Mouse (Mus musculus) MEL (cell line): ENCODE results near the gene Uhrf1bp1l. TPM values are rescaled to one million over a fixed set of nuclear protein-coding genes. Genes with fewer than 3 reads are reported as not detected.

Source experiments
- DNase-seq: peaks from one replicate; pipeline ENCODE4 v3.0.0; 2011; ENCODE audit warnings: low read depth, low spot score
- H3K27ac ChIP-seq: 2 replicates; pipeline ENCODE4 v1.5.1; 2012; ENCODE audit warnings: low read depth, mild to moderate bottlenecking, control low read depth, low read length, moderate library complexity; ENCODE audit not compliant: control insufficient read depth
- H3K27me3 ChIP-seq, 2 experiments: fragments of 150-350 bp in 1 of 2; sonication (generic) in 1 of 2; 2 replicates each; pipeline ENCODE4 v1.6.1; 2012; ENCODE audit warnings: low read length in 2 of 2, mild to moderate bottlenecking in 2 of 2, improper control_type of control experiment in 1 of 2, moderate library complexity in 1 of 2; ENCODE audit not compliant: insufficient read depth in 2 of 2, control insufficient read depth in 1 of 2
- H3K36me3 ChIP-seq, 2 experiments: 2 replicates each; pipeline ENCODE4 v1.6.1; 2012 to 2014; ENCODE audit warnings: low read length in 2 of 2, improper control_type of control experiment in 1 of 2, inconsistent platforms in 1 of 2, mild to moderate bottlenecking in 1 of 2; ENCODE audit not compliant: insufficient read depth in 2 of 2, control insufficient read depth in 1 of 2
- H3K4me1 ChIP-seq, 2 experiments: fragments of 150-350 bp in 1 of 2; sonication (generic) in 1 of 2; 2 replicates each; pipeline ENCODE4 v1.6.1; 2012; ENCODE audit warnings: low read length in 2 of 2, improper control_type of control experiment in 1 of 2, mild to moderate bottlenecking in 1 of 2; ENCODE audit not compliant: insufficient read depth in 2 of 2, control insufficient read depth in 1 of 2
- H3K4me3 ChIP-seq, 2 experiments: fragments of 150-350 bp in 1 of 2; sonication (generic) in 1 of 2; 2 replicates each; pipeline ENCODE4 v1.5.1; 2012; ENCODE audit warnings: low read depth in 2 of 2, low read length in 2 of 2, mild to moderate bottlenecking in 2 of 2, moderate library complexity in 2 of 2, control low read depth in 1 of 2, improper control_type of control experiment in 1 of 2; ENCODE audit not compliant: control insufficient read depth in 1 of 2, insufficient read depth in 1 of 2
- H3K79me2 ChIP-seq: 2 replicates; pipeline ENCODE4 v1.6.1; 2012; ENCODE audit warnings: mild to moderate bottlenecking, low read length, moderate library complexity; ENCODE audit not compliant: control insufficient read depth, poor library complexity, insufficient read depth
- H3K9ac ChIP-seq: 2 replicates; pipeline ENCODE4 v1.6.1; 2012; ENCODE audit warnings: low read depth, mild to moderate bottlenecking, control low read depth, low read length, moderate library complexity; ENCODE audit not compliant: control insufficient read depth, poor library complexity, severe bottlenecking
- H3K9me3 ChIP-seq: fragments of 150-350 bp; sonication (generic); replicated peaks from 2 replicates; pipeline ENCODE4 v1.6.1; 2012; ENCODE audit warnings: mild to moderate bottlenecking, low read length, improper control_type of control experiment, moderate library complexity; ENCODE audit not compliant: insufficient read depth
- CHD1 ChIP-seq: IDR thresholded peaks from 2 replicates; pipeline ENCODE4 v1.6.1; 2012; ENCODE audit warnings: low read depth, mild to moderate bottlenecking, inconsistent platforms, low read length, improper control_type of control experiment
- CHD2 ChIP-seq: IDR thresholded peaks from 2 replicates; pipeline ENCODE4 v1.6.1; 2011; ENCODE audit warnings: low read length, improper control_type of control experiment
- E2F4 ChIP-seq: IDR thresholded peaks from 2 replicates; pipeline ENCODE4 v1.6.1; 2011; ENCODE audit warnings: low read depth, low read length, improper control_type of control experiment, borderline replicate concordance
- ETS1 ChIP-seq: IDR thresholded peaks from 2 replicates; pipeline ENCODE4 v1.6.1; 2012; ENCODE audit warnings: low read depth, mild to moderate bottlenecking, inconsistent platforms, low read length, improper control_type of control experiment, moderate library complexity
- GABPA ChIP-seq: IDR thresholded peaks from 2 replicates; pipeline ENCODE4 v1.6.1; 2012; ENCODE audit warnings: low read depth, mild to moderate bottlenecking, inconsistent platforms, low read length, improper control_type of control experiment, moderate library complexity
- HCFC1 ChIP-seq: IDR thresholded peaks from 2 replicates; pipeline ENCODE4 v1.6.1; 2012; ENCODE audit warnings: low read depth, mild to moderate bottlenecking, inconsistent platforms, low read length, improper control_type of control experiment, moderate library complexity
- KAT2A ChIP-seq: conservative IDR thresholded peaks from 2 replicates; pipeline ENCODE4 v1.6.1; 2012; ENCODE audit warnings: low read depth, low read length, improper control_type of control experiment, inconsistent platforms
- MAFK ChIP-seq: IDR thresholded peaks from 2 replicates; pipeline ENCODE4 v1.6.1; 2011; ENCODE audit warnings: low read depth, mild to moderate bottlenecking, low read length, improper control_type of control experiment, borderline replicate concordance
- MAX ChIP-seq: IDR thresholded peaks from 2 replicates; pipeline ENCODE4 v1.6.1; 2011; ENCODE audit warnings: low read length, improper control_type of control experiment
- MAZ ChIP-seq: IDR thresholded peaks from 2 replicates; pipeline ENCODE4 v1.6.1; 2012; ENCODE audit warnings: low read depth, mild to moderate bottlenecking, inconsistent platforms, low read length, improper control_type of control experiment
- MEF2A ChIP-seq: IDR thresholded peaks from 2 replicates; pipeline ENCODE4 v1.6.1; 2014; ENCODE audit warnings: low read depth, mild to moderate bottlenecking, inconsistent platforms, low read length, improper control_type of control experiment; ENCODE audit not compliant: poor library complexity, insufficient replicate concordance, severe bottlenecking; ENCODE audit errors: extremely low read depth
- MYC ChIP-seq: IDR thresholded peaks from 2 replicates; pipeline ENCODE4 v1.6.1; 2011; ENCODE audit warnings: low read depth, mild to moderate bottlenecking, low read length, improper control_type of control experiment, moderate library complexity
- NELFE ChIP-seq: IDR thresholded peaks from 2 replicates; pipeline ENCODE4 v1.6.1; 2011; ENCODE audit warnings: low read depth, low read length, improper control_type of control experiment
- POLR2A ChIP-seq, 2 experiments: IDR thresholded peaks; 2 replicates each; pipeline ENCODE4 v1.6.1; 2011 to 2012; ENCODE audit warnings: low read length in 2 of 2, mild to moderate bottlenecking in 2 of 2, control low read depth in 1 of 2, improper control_type of control experiment in 1 of 2, low read depth in 1 of 2, moderate library complexity in 1 of 2; ENCODE audit not compliant: control insufficient read depth in 1 of 2, insufficient read depth in 1 of 2, poor library complexity in 1 of 2
- RCOR1 ChIP-seq: IDR thresholded peaks from 2 replicates; pipeline ENCODE4 v1.6.1; 2012; ENCODE audit warnings: low read depth, mild to moderate bottlenecking, inconsistent platforms, low read length, improper control_type of control experiment
- SIN3A ChIP-seq: IDR thresholded peaks from 2 replicates; pipeline ENCODE4 v1.6.1; 2012; ENCODE audit warnings: low read length, improper control_type of control experiment, inconsistent platforms
- TAL1 ChIP-seq: IDR thresholded peaks from 2 replicates; pipeline ENCODE4 v1.6.1; 2012; ENCODE audit warnings: mild to moderate bottlenecking, inconsistent platforms, low read length, moderate library complexity, mixed read lengths
- TBP ChIP-seq: IDR thresholded peaks from 2 replicates; pipeline ENCODE4 v1.8.0; 2011; ENCODE audit warnings: low read depth, low read length, improper control_type of control experiment
- UBTF ChIP-seq: IDR thresholded peaks from 2 replicates; pipeline ENCODE4 v1.6.1; 2012; ENCODE audit warnings: low read depth, mild to moderate bottlenecking, inconsistent platforms, low read length, improper control_type of control experiment, moderate library complexity, borderline replicate concordance; ENCODE audit not compliant: insufficient read depth
- USF2 ChIP-seq, 2 experiments: IDR thresholded peaks; 2 replicates each; pipeline ENCODE4 v1.6.1; 2011 to 2012; ENCODE audit warnings: improper control_type of control experiment in 2 of 2, low read length in 2 of 2, borderline replicate concordance in 1 of 2, inconsistent platforms in 1 of 2, low read depth in 1 of 2, mild to moderate bottlenecking in 1 of 2; ENCODE audit not compliant: insufficient read depth in 1 of 2
- ZKSCAN1 ChIP-seq: IDR thresholded peaks from 2 replicates; pipeline ENCODE4 v1.6.1; 2012; ENCODE audit warnings: low read depth, mild to moderate bottlenecking, inconsistent platforms, low read length, improper control_type of control experiment, moderate library complexity
- ZMIZ1 ChIP-seq: IDR thresholded peaks from 2 replicates; pipeline ENCODE4 v1.6.1; 2012; ENCODE audit warnings: low read depth, mild to moderate bottlenecking, inconsistent platforms, low read length, improper control_type of control experiment, moderate library complexity
- polyA plus RNA-seq, 2 experiments: library from polyadenylated mRNA; stranded (reverse) in 1 of 2; unstranded in 1 of 2; fragments of >175 nt in 1 of 2; fragments of >200 nt in 1 of 2; gene quantifications; 2 replicates each; pipeline versions ENCODE4 v1.2.1 to v1.2.4; 2012; ENCODE audit warnings: low replicate concordance in 2 of 2, low read depth in 1 of 2; ENCODE audit not compliant: insufficient read length in 2 of 2, insufficient read depth in 1 of 2, missing spikeins in 1 of 2
- total RNA-seq: library from RNA; depleted of rRNA; stranded (reverse); fragments of 300-350 nt; gene quantifications from 2 replicates; pipeline ENCODE4 v1.2.3, GENCODE M21; 2012

The Uhrf1bp1l gene
- total and polyA plus RNA-seq, 3 experiments, result 23.7 to 44.8 (median 26.0) TPM

GRCm38 (mm10) chr10:89720252-89720651 lies 24.5 kb upstream of the Uhrf1bp1l start:
- DNase-seq, result no peak
- H3K9ac ChIP-seq, result no peak overlapping the region
- no peak for TF ChIP-seq E2F4
- no peak for TF ChIP-seq TAL1
- TF ChIP-seq MAFK, result no peak
- no peak for TF ChIP-seq MEF2A
- no peak for TF ChIP-seq MAZ
- no peak for TF ChIP-seq KAT2A
- TF ChIP-seq ZMIZ1, result no peak
- no peak for TF ChIP-seq ETS1
- TF ChIP-seq NELFE, result no peak
- TF ChIP-seq MAX, result no peak
- TF ChIP-seq, all 39 proteins: peak for 0
- no peaks in the 10 kb centered on the region for H3K9me3 ChIP-seq
- no peaks in the 10 kb centered on the region for H3K27me3 ChIP-seq
- no peaks in the 10 kb centered on the region; a peak in 2 of 4 replicates for H3K36me3 ChIP-seq
- no peak overlapping the region for H3K4me3 ChIP-seq
- no peak overlapping the region for H3K27ac ChIP-seq
- no peaks in the 10 kb centered on the region for H3K79me2 ChIP-seq
- 0 out of 4 replicates have a peak, but pooled peaks cover 0 to 2% of the 10 kb centered on the region in 2 experiments for H3K4me1 ChIP-seq

DNA sequence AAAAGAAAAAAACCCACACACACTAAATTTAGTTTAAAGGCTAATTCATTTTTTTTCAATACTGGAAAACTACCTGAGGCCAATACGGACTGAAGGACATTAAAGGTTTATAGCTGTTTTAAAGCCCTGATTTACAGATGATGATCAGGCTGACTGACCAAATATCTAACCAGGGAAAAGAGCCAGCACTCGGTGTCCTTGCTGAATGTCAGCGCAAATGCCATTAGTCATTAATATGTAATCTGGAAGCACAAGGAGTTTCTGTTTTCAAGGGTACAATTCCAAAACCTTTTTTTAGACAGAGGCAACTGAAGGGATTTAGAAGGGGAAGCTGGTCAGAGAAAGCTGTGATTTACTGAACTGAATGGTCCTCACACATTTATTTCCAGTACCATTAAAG lies 24.0 kb upstream of the Uhrf1bp1l start:
- Histone ChIP-seq H3K36me3 (no peaks in the 10 kb centered on the region; a peak in 2 of 4 replicates), H3K27me3 (no peaks in the 10 kb centered on the region)

More for the DNA sequence above, 24.0 kb upstream of the Uhrf1bp1l start:
- no peaks in the 10 kb centered on the region for H3K9me3 ChIP-seq
- no peak for TF ChIP-seq UBTF
- no peak for TF ChIP-seq SIN3A
- TF ChIP-seq GABPA, result no peak
- TF ChIP-seq CHD1, result no peak
- no peak for TF ChIP-seq USF2 (IDR thresholded peaks at IDR 0.05; ENCODE audit: borderline replicate concordance in 1 of 2, insufficient read depth in 1 of 2, low read depth in 1 of 2, low read length in 2 of 2)
- TF ChIP-seq POLR2A (IDR thresholded peaks at IDR 0.05; ENCODE audit: control insufficient read depth in 1 of 2, insufficient read depth in 1 of 2, low read depth in 1 of 2, low read length in 2 of 2, poor library complexity in 1 of 2), result no peak
- no peak for TF ChIP-seq MAX
- no peak for TF ChIP-seq TBP
- TF ChIP-seq NELFE, result no peak
- TF ChIP-seq MEF2A, result no peak
- no peak for TF ChIP-seq ZKSCAN1
- no peak for TF ChIP-seq TAL1
- TF ChIP-seq MYC, result no peak
- TF ChIP-seq ZMIZ1, result no peak
- TF ChIP-seq CHD2, result no peak
- no peak for TF ChIP-seq RCOR1
- TF ChIP-seq HCFC1, result no peak
- H3K79me2 ChIP-seq, result no peaks in the 10 kb centered on the region
- no peak overlapping the region for H3K4me3 ChIP-seq
- no peak overlapping the region for H3K9ac ChIP-seq
- H3K4me1 ChIP-seq, result 0 out of 4 replicates have a peak, but pooled peaks cover 0 to 2% of the 10 kb centered on the region in 2 experiments
- no peak for DNase-seq
- H3K27ac ChIP-seq, result no peak overlapping the region
